Mouse (Mus musculus) megakaryocyte-erythroid progenitor cell, adult 5-6 weeks (primary cell): ENCODE data around the gene Nicn1. TPM values are rescaled to one million over a fixed set of nuclear protein-coding genes. Genes with fewer than 3 reads are reported as not detected.
A peak's percentile ranks its signal among the peaks of the same experiment; 100 is the strongest.
"Not testable (repeated sequence)": the region's sequence is repeated elsewhere in the genome, so short reads cannot be mapped to it uniquely, and the experiment has no call there.

Experiments used
- ATAC-seq: replicated peaks from 2 replicates; pipeline ENCODE4 v1.8.0; 2016; ENCODE audit warnings: mild to moderate bottlenecking, inconsistent platforms; ENCODE audit not compliant: severe bottlenecking, poor library complexity, low FRiP score, low TSS enrichment
- total RNA-seq, 2 experiments: library from RNA; stranded (forward) in 1 of 2; stranded (reverse) in 1 of 2; fragments of 200-1000, 215-1000 nt in 1 of 2; fragments of >200 nt in 1 of 2; fragmentation: Nextera tagmentation in 1 of 2; gene quantifications; 2 replicates each; pipeline ENCODE4 v1.2.3; 2014 to 2017

Gene Nicn1
- total RNA-seq (2014; fragmentation: Nextera tagmentation) (3.1 and 5.0 TPM in 2 replicates), total RNA-seq (2017) (1.4 TPM in 1 of 2 replicates, not detected in the other)

- ATAC-seq = peak; percentile 99
These were observed at the start of gene Nicn1 for GRCm38 (mm10) chr9:108290016-108290750. Gene Nicn1, plus strand, starts transcription at chr9:108290429.

DNA sequence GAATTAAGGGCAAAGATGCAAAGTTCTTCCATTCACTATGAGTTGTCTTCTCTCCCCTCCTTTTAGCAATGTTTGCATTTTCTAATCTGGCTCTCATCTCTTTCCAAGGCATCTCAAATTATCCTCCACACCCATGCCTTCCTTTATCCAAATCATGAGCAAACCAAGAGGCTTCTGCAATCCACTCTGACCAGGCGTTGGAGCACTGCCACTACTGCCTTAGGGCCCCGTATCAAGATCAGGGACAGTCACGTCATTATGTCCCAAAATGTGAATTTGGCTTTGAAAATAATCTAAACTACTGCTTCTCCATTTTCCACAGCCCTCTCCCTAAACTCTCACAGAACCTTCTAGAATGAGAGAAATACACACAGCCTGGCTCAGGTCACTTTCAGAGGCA is 45.7 kb upstream of the Nicn1 start:
- peak; percentile 92 for ATAC-seq

GRCm38 (mm10) chr9:108244984-108245383 is 45.2 kb upstream of the Nicn1 start:
- peak; percentile 68 for ATAC-seq

DNA sequence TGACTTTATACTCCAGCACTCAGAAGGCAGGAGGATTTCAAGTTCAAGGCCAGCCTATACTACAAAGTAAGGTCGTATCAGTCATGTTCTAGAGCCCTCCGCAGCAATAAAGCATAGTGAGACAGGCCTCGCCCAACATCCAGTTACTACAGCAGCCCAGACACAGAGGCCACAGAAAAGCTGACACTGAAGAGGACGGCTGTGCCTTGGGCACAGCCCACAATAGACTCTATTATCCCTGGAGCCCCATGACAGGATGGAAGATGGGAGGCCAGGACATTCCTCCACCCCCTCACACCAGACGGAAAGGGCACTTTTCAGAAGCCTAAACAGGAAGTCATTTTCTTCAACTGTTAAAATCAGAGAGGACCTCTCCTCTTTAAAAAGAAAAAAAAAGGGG is 41.3 kb upstream of the Nicn1 start:
- ATAC-seq = no peak

DNA sequence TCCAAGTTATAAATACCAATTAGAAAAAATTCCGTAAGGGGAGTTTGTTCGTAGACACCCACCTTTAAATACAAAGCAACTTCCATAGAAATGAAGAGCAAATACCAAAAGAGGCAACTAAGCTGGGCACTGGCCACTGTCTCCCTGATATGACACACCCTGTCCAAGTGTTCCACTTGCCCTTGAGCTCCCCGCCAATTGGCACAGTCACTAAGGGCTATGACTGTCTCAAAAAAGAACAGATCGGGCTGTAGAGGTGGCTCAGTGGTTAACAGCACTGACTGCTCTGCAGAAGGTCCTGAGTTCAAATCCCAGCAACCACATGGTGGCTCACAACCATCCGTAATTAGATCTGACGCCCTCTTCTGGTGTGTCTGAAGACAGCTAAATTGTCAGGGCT is 38.4 kb upstream of the Nicn1 start:
- no peak for ATAC-seq

DNA sequence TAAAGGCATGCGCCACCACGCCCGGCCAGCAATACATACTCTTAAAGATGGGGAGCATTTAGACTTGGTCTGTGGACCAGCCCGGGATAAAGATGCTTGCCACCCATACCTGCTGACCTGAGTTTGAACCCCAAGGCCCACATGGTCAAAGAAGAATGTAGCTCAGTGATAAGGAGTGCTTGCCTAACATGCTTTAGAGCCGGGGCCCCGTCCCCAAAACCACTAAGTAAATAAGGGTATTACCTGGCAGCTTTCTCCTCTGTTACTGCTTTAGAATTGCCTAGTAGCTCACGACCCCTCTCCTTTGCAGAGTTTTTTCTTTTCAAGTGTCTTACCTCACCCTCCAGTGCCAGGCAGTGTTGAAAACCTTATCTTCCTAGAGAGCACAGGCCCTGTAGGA is 37.5 kb upstream of the Nicn1 start:
- ATAC-seq = no peak

DNA sequence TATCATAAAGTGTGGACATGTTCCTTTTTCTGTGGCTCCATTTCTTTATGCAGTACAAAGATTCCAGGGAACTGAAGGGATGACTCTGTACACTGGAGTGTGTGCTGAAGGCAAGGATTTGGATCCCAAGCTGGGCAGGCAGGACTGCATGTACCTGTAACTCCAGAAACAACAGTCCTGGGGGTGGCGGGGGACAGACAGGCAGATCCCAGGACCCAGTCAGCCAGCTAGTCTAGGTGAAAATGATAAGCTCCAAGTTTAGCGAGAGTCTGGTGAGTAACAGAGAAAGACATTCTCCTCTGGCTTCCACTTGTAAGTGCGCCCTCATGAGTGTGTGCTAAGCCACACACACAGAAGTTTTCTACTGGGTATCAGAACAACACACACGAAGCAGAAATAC is 29.7 kb upstream of the Nicn1 start:
- no peak for ATAC-seq

DNA sequence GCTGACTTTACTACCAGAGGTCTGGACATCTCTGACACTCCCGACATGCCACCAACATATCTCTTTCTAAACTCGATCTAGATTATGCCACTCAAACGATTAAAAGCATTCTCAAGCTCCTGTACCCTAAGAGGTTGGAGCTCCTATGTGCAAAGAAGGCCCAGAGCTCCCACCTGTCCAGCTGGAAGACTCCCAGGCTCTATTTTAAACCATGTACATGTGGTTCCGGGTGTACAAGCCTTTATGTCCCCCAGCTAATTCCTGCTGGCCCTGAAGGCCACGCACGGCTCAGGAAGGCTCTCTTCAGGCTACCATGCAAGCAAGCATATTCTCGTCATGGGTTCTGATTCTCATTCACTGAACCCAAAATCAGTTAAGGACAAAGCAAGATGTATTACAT is 28.4 kb upstream of the Nicn1 start:
- no peak for ATAC-seq

DNA sequence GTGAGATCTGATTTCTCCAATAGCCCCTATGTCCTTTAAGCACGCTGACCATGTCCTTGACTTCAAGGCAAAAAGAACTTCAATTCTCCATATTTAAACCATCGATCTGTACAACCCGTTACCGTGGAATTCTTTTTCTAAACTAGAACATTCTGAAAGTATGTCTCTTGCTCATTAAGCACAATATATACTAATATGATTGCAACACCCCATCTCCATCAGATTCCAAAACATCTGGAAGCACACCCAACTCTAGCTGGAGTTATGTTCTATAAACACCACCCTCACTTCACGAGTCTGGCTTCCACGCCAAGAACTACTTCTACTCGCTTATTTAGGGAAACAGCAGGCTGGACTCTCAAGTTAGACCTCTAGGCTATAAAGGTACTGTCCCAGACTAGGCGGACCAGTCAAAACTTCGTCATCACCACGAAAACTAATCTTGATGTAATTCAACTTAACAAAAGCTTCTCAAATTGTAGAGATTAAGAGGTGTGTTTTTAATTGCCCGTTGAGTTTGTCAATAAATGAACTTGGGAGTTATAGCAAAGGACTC is 27.7 kb upstream of the Nicn1 start:
- ATAC-seq = no peak

DNA sequence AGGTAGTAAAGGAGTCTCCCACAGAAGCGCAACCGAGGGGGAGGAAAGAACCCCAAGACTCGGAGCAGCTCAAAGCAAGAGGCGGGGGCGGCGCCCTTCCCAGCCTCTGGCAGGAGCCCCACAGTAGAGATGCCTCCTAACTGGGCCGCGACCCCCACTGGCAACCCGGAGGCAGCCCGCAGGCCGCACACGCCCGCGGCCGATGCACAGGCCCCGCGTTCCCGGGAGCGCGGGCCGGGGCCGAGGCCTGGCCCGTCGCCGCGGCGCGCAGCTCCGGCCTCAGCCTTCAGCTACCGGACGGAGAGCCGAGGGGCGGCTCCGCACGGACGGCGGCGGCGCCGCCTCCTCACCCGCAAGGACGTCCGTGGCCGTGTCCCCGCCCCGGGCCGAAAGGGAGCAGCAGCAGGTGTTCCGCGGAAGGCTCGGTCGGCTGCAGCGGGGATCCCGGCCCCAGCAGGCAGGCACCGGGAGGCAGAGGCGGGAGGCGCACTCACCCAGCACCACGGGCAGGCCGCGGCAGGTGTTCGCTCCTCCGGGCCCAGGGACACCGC is 27.0 kb upstream of the Nicn1 start:
- ATAC-seq = no peak; the same call in 1 of the 2 replicates

GRCm38 (mm10) chr9:108263690-108264190 is 26.5 kb upstream of the Nicn1 start, which contains the start of gene Dag1:
Gene Dag1, minus strand, starts transcription at chr9:108263958.
- peak; percentile 94 for ATAC-seq

DNA sequence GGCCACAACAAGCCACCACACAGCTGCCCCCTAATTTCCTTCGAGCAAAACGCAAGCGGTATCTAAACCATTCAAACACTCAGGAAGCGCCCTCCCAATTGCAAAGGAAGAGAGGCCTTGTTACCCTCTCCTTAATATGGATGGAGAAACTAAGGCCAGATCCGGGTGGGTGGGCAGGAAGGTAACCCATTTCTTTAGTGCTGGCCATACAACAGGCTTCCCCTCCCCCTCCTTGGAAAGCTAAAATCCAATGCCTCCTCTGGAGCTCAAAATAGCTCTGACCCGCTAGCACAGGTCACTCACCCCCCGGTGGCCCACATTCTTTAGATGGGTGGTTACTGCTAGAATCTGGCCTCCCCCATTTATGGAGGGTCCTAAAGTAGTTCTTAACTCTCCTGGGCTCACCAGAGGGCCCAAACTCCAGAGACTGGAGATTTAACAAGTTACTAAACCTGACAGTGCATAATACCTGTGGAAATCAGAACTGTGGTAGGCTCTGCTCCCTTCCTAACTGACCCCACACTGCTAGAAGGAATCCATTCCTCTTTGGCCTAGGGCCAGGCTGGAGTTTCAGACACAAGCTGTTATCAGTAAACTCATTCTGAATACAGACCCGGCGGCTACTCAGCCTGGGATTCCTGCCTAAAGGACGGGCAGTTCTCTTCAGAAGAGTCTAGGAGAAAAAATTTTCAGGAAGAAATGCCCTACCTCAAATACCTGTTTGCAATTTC is 25.9 kb upstream of the Nicn1 start:
- ATAC-seq = peak; percentile 4; the same call in 1 of the 2 replicates

- no peak for ATAC-seq
These were observed 23.8 kb upstream of the Nicn1 start for GRCm38 (mm10) chr9:108266261-108266935.

- no peak for ATAC-seq
These were observed 22.5 kb upstream of the Nicn1 start for GRCm38 (mm10) chr9:108267691-108268090.

- not testable (repeated sequence) for ATAC-seq
These were observed 21.5 kb upstream of the Nicn1 start for GRCm38 (mm10) chr9:108268701-108269100.

DNA sequence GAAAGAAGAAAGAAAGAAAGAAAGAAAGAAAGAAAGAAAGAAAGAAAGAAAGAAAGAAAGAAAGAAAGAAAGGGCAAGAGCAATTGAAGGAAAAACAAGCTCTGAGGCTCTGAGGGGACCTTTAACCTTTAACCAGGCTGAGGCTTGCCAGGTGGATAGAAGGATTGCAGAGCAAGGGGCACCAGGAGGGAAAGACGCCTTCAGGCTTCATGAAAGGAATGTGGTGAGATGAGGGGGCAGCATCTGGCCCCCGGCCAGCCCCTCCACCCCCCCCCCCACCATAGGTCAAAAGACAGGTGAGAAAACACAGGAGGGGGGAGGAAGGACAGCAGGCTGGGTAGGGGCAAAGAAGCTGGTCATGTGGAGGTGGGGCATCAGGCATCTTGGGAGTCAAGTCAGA is 18.3 kb upstream of the Nicn1 start:
- ATAC-seq = no peak

GRCm38 (mm10) chr9:108272691-108273090 is 17.5 kb upstream of the Nicn1 start:
- ATAC-seq = no peak

- no peak for ATAC-seq
These were observed 16.7 kb upstream of the Nicn1 start for GRCm38 (mm10) chr9:108273485-108273884.

DNA sequence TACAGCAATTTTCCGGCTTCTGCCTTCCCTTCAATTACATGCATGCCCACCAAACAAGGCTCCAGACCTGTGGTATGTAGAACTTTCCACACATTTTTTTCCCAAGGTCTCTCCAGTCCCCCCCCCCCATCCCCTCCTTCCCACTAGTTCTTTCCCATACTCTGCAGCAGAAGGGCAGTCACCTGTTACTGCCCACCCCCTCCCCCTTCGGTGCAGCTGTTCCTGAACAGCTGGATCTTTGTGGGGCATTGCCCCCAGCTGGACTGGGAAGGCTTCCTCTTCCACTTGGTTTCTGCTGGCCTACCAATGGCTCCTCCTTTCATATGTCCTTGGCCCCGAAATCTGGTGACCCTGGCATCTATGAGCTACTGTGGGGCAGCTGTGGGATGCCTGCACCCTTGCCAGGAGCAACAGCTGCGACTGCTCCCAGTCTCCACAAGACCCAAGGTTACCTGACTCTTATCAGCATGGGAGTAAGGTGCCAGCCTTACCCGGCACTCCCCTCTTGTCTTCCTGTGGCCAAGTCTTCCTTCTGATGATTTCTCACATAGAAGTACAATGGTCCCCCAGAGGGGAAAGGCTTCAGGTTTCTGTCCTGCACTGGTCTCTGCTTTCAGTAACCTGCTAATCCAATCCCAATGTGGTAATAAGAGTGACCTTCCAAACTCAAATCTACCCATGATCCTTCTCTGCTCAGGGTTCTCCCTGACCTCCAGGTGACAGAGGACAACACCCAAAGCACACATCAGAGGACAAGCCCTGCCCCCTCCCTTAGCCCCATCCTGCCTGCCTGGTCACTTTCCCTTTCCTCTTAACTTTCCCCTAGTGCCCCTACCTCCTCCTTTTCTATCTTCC is 15.5 kb upstream of the Nicn1 start:
- ATAC-seq = no peak
